Mouse (Mus musculus) liver, embryonic 12.5 days (tissue): ENCODE measurements around the gene Arhgap29. TPM values are rescaled to one million over a fixed set of nuclear protein-coding genes. Genes with fewer than 3 reads are reported as not detected.

Source experiments
- ATAC-seq: fragments of 200-750 bp; cut with Nextera tagmentation; 2 replicates; pipeline ENCODE4 v1.8.0; 2017; ENCODE audit warnings: moderate number of reproducible peaks, mild to moderate bottlenecking, moderate library complexity
- H3K27ac ChIP-seq: fragments of 300-500 bp; sonication (generic); 2 replicates; pipeline ENCODE4 v1.5.1; 2016; ENCODE audit warnings: mild to moderate bottlenecking
- H3K27me3 ChIP-seq: fragments of 300-500 bp; sonication (generic); replicated peaks from 2 replicates; pipeline ENCODE4 v1.6.1; 2016; ENCODE audit warnings: mild to moderate bottlenecking, moderate library complexity
- H3K36me3 ChIP-seq: fragments of 300-500 bp; sonication (generic); 2 replicates; pipeline ENCODE4 v1.6.1; 2016; ENCODE audit warnings: mild to moderate bottlenecking, moderate library complexity
- H3K4me1 ChIP-seq: fragments of 300-500 bp; sonication (generic); 2 replicates; pipeline ENCODE4 v1.6.1; 2016
- H3K4me2 ChIP-seq: fragments of 300-500 bp; sonication (generic); 2 replicates; pipeline ENCODE4 v1.6.1; 2016; ENCODE audit warnings: mild to moderate bottlenecking, moderate library complexity
- H3K4me3 ChIP-seq: fragments of 300-500 bp; sonication (generic); 2 replicates; pipeline ENCODE4 v1.5.1; 2016; ENCODE audit warnings: mild to moderate bottlenecking, moderate library complexity
- H3K9ac ChIP-seq: fragments of 300-500 bp; sonication (generic); 2 replicates; pipeline ENCODE4 v1.6.1; 2016; ENCODE audit warnings: mild to moderate bottlenecking, moderate library complexity
- H3K9me3 ChIP-seq: fragments of 300-500 bp; sonication (generic); replicated peaks from 2 replicates; pipeline ENCODE4 v1.6.1; 2016; ENCODE audit warnings: mild to moderate bottlenecking, moderate library complexity
- WGBS: fragments of 180-500 bp; shearing (Covaris S2); methylation state at CpG from one replicate; pipeline ENCODE4 v1.1.7; 2016; ENCODE audit not compliant: insufficient replicate concordance; 5-methylcytosine and 5-hydroxymethylcytosine counted together
- polyA plus RNA-seq: library from polyadenylated mRNA; unstranded; fragments of >200 nt; fragmentation: Nextera tagmentation; extraction: Ambion mirVana; gene quantifications from 2 replicates; pipeline ENCODE4 v1.2.1, GENCODE M21; 2016

The Arhgap29 gene
- polyA plus RNA-seq: 11.2 and 12.7 TPM in 2 replicates

- ATAC-seq: no peak
- H3K4me2 ChIP-seq: peak within 1 kb of the TSS; percentile 94
These were observed at the start of gene Arhgap29 for GRCm38 (mm10) chr3:121952041-121952591. Arhgap29 (plus strand) TSS chr3:121952541.

DNA sequence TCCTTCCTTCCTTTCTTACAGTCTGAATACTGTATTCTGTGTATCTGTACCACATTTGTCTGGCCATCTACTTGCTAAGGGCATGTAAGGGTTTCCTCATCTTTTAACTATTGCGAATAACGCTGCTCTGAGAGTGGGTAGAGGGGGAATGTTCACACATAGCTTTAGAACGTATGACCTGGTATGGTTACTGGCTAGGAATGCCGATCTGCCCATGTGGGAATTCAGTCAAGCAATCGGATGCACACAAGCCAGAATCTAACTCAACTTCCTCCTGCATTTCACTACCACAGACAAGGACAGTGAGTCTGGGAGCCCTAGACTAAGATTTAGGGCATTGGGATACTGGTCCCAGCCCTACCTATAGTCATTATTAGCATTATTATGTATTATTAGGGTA lies 49.6 kb upstream of the Arhgap29 start:
- 0 out of 2 replicates have a peak, but pooled peaks cover 4% of the 10 kb centered on the region for H3K4me1 ChIP-seq
- no peak overlapping the region for H3K27ac ChIP-seq
- H3K9ac ChIP-seq: no peak overlapping the region
- no peaks in the 10 kb centered on the region for H3K36me3 ChIP-seq
- no peak overlapping the region for H3K4me3 ChIP-seq
- WGBS: 70% methylated on average over 5 of the region's 5 CpGs
- no peak for ATAC-seq
- H3K27me3 ChIP-seq: peaks cover 12% of the 10 kb centered on the region; the same call in 1 of the 2 replicates
- H3K4me2 ChIP-seq: no peak overlapping the region
- no peaks in the 10 kb centered on the region for H3K9me3 ChIP-seq

More at GRCm38 (mm10) chr3:121952041-121952591, at the start of gene Arhgap29:
- H3K36me3 ChIP-seq: no peaks in the 10 kb centered on the region
- H3K9ac ChIP-seq: peak within 1 kb of the TSS; percentile 73
- peaks cover 24% of the 10 kb centered on the region for H3K27me3 ChIP-seq
- H3K4me1 ChIP-seq: peaks cover 12% of the 10 kb centered on the region
- WGBS: 76% methylated on average over 8 of the region's 8 CpGs
- no peaks in the 10 kb centered on the region for H3K9me3 ChIP-seq
- 0 out of 2 replicates have a peak within 1 kb of the TSS, but pooled peaks have one; percentile 22 for H3K27ac ChIP-seq
- H3K4me3 ChIP-seq: peak within 1 kb of the TSS; percentile 62

- H3K4me2 ChIP-seq: no peak overlapping the region
These were observed 49.1 kb upstream of the Arhgap29 start for GRCm38 (mm10) chr3:121903286-121903685.

GRCm38 (mm10) chr3:121903695-121904094 lies 48.6 kb upstream of the Arhgap29 start:
- Histone ChIP-seq H3K4me2 (no peak overlapping the region), H3K4me3 (no peak overlapping the region), H3K27ac (no peak overlapping the region), H3K9ac (no peak overlapping the region), H3K9me3 (no peaks in the 10 kb centered on the region), H3K4me1 (0 out of 2 replicates have a peak, but pooled peaks cover 4% of the 10 kb centered on the region), H3K36me3 (no peaks in the 10 kb centered on the region), H3K27me3 (peaks cover 4% of the 10 kb centered on the region; the same call in 1 of the 2 replicates)
- WGBS: 67% methylated on average over 8 of the region's 8 CpGs
- ATAC-seq: no peak

More at GRCm38 (mm10) chr3:121903286-121903685, 49.1 kb upstream of the Arhgap29 start:
- Histone ChIP-seq H3K36me3 (no peaks in the 10 kb centered on the region), H3K27ac (no peak overlapping the region), H3K9me3 (no peaks in the 10 kb centered on the region), H3K4me3 (no peak overlapping the region), H3K4me1 (0 out of 2 replicates have a peak, but pooled peaks cover 4% of the 10 kb centered on the region), H3K27me3 (peaks cover 6% of the 10 kb centered on the region; the same call in 1 of the 2 replicates), H3K9ac (no peak overlapping the region)
- WGBS: 60% methylated on average over 4 of the region's 4 CpGs
- no peak for ATAC-seq

DNA sequence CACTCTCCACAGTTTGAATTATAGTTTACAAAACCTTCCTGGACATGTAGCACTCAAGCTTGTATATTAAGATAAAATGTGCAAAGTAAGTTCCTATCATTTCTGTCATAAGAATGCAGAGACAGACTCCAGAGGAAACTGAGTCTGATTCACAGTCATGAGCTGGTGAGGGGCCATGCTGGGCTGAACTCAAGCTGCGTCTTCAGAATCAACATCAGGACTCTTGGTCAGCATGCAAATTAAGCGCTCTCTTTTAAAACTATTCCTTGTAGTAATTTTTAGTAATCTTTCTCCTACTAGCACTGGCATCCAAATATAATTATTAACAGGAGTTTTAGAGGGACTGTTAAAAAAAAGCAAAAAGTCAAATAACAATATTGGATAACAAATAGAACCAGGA lies 47.9 kb upstream of the Arhgap29 start:
- no peaks in the 10 kb centered on the region for H3K9me3 ChIP-seq
- no peak overlapping the region for H3K4me3 ChIP-seq
- H3K27me3 ChIP-seq: peaks cover 4% of the 10 kb centered on the region; the same call in 1 of the 2 replicates
- whole genome bisulfite sequencing: 73% methylated on average over 2 of the region's 2 CpGs
- H3K4me1 ChIP-seq: 0 out of 2 replicates have a peak, but pooled peaks cover 4% of the 10 kb centered on the region
- no peaks in the 10 kb centered on the region for H3K36me3 ChIP-seq
- ATAC-seq: no peak
- no peak overlapping the region for H3K9ac ChIP-seq
- no peak overlapping the region for H3K27ac ChIP-seq
- H3K4me2 ChIP-seq: no peak overlapping the region

- Histone ChIP-seq H3K4me3 (no peak overlapping the region), H3K36me3 (no peaks in the 10 kb centered on the region), H3K9ac (no peak overlapping the region), H3K4me2 (no peak overlapping the region), H3K27ac (no peak overlapping the region), H3K27me3 (peaks cover 10% of the 10 kb centered on the region; the same call in 1 of the 2 replicates), H3K4me1 (0 out of 2 replicates have a peak, but pooled peaks cover 4% of the 10 kb centered on the region), H3K9me3 (no peaks in the 10 kb centered on the region)
- WGBS: 47% methylated on average over 8 of the region's 8 CpGs
- ATAC-seq: no peak
These were observed 45.7 kb upstream of the Arhgap29 start for GRCm38 (mm10) chr3:121906623-121907022.

DNA sequence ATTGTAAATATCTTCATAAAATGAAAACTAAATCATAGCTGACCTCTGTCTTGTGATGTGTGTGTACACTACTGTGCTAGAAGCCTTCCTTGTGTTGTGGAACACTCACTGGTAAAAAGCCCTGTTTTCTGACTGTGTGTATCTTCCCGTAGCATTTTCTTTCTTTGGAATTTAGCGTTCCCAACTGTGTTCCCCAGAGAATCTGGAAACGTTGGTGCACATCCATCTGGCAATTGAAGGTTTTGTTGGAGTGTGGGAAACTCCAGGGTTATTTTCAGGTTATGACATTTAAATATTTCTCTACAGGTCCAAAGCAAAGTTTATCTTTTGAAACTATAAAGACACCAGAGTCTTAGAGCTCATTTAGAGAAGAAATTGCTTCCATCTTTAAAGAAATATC lies 43.2 kb upstream of the Arhgap29 start:
- Histone ChIP-seq H3K4me2 (no peak overlapping the region), H3K27ac (no peak overlapping the region), H3K4me3 (no peak overlapping the region), H3K4me1 (0 out of 2 replicates have a peak, but pooled peaks cover 8% of the 10 kb centered on the region), H3K9ac (no peak overlapping the region), H3K36me3 (no peaks in the 10 kb centered on the region), H3K9me3 (no peaks in the 10 kb centered on the region), H3K27me3 (peaks cover 14% of the 10 kb centered on the region; the same call in 1 of the 2 replicates)
- whole genome bisulfite sequencing: 67% methylated on average over 3 of the region's 3 CpGs
- no peak for ATAC-seq

GRCm38 (mm10) chr3:121913476-121913875 lies 38.9 kb upstream of the Arhgap29 start:
- no peak overlapping the region for H3K27ac ChIP-seq
- no peak overlapping the region for H3K4me3 ChIP-seq
- no peak overlapping the region for H3K4me2 ChIP-seq
- WGBS: 79% methylated on average over 5 of the region's 5 CpGs
- no peak overlapping the region for H3K9ac ChIP-seq
- peaks cover 26% of the 10 kb centered on the region for H3K4me1 ChIP-seq
- peaks cover 10% of the 10 kb centered on the region; the same call in 1 of the 2 replicates for H3K27me3 ChIP-seq
- H3K9me3 ChIP-seq: no peaks in the 10 kb centered on the region
- H3K36me3 ChIP-seq: no peaks in the 10 kb centered on the region
- ATAC-seq: no peak

GRCm38 (mm10) chr3:121914459-121915185 lies 37.7 kb upstream of the Arhgap29 start:
- Histone ChIP-seq H3K36me3 (no peaks in the 10 kb centered on the region), H3K4me2 (no peak overlapping the region), H3K4me1 (peaks cover 26% of the 10 kb centered on the region), H3K9me3 (no peaks in the 10 kb centered on the region), H3K27ac (no peak overlapping the region), H3K27me3 (peaks cover 10% of the 10 kb centered on the region; the same call in 1 of the 2 replicates), H3K4me3 (no peak overlapping the region), H3K9ac (no peak overlapping the region)
- WGBS: 73% methylated on average over 13 of the region's 13 CpGs
- ATAC-seq: no peak

DNA sequence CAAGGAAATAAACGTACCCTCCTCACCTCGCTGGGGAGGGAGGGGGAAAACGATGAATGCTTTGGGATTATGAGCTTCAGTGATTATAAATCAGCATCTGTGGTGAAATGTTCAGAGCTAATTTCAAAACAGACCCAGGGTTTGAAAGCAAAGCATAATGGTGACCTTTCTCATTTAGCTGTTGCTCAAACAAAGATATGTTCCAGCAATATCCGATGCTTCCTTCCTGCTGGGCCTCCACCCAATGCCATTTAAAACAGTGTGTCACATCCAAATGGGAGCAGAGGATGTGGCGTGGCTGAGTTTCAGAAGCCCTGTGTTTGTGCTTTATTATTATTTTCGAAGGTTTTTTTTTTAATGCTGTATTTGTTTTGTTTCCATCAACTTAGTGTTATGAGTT lies 37.1 kb upstream of the Arhgap29 start:
- no peak for ATAC-seq
- WGBS: 59% methylated on average over 6 of the region's 6 CpGs

DNA sequence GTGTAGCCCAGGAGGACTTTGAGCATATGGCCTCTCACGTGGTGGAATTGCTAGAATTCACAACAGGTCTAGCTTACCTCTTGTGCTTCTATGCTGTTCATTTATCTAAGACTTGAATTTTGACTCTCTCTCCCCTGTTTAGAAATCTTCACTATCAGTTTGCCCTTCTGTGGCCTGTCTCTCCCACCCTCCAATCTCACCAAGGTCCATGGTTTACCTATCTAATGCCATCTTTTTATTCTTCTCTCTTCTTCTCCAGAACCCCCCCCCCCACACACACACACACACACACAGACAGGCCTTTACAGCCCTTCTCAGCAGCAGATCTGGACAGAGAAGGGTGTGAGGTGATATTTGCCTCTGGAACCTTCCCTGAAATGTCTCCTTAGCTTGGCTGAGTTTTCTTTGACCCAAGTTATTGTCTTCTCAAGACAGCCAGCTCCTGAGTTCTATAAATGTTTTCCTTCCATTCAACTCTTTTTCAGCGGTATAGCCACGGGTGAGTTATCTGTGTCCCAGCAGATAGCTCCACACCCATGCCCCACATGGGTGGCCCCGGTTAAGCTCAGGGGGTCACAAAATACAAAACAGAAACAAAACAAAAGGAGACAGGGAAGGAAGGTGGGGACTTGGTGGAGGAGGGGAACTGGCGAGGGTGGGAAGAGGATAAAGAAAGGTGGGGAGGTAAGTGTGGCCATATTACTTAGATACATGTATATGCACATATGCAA lies 35.4 kb upstream of the Arhgap29 start:
- ATAC-seq: peak; percentile 94
- Histone ChIP-seq H3K9me3 (no peaks in the 10 kb centered on the region), H3K27ac (peak overlapping the region; percentile 72), H3K36me3 (no peaks in the 10 kb centered on the region), H3K4me3 (peak overlapping the region; percentile 8; the same call in 1 of the 2 replicates), H3K4me2 (peak overlapping the region; percentile 55), H3K27me3 (peaks cover 4% of the 10 kb centered on the region; the same call in 1 of the 2 replicates), H3K4me1 (peaks cover 26% of the 10 kb centered on the region), H3K9ac (peak overlapping the region; percentile 17; the same call in 1 of the 2 replicates)
- WGBS: 19% methylated on average over 5 of the region's 5 CpGs

More for the DNA sequence above, 37.1 kb upstream of the Arhgap29 start:
- Histone ChIP-seq H3K4me1 (peaks cover 26% of the 10 kb centered on the region), H3K4me2 (no peak overlapping the region), H3K9ac (no peak overlapping the region), H3K9me3 (no peaks in the 10 kb centered on the region), H3K36me3 (no peaks in the 10 kb centered on the region), H3K4me3 (no peak overlapping the region), H3K27me3 (peaks cover 10% of the 10 kb centered on the region; the same call in 1 of the 2 replicates), H3K27ac (no peak overlapping the region)
